Mouse (Mus musculus) olfactory bulb, adult 2 months (tissue): ENCODE measurements around the gene Papss1.

ENCODE experiments used
- CTCF ChIP-seq: fragments of 200-500 bp; IDR thresholded peaks from 2 replicates; pipeline ENCODE4 v1.5.1; 2012; ENCODE audit warnings: low read depth, mild to moderate bottlenecking, low read length, moderate library complexity; ENCODE audit not compliant: insufficient read depth
- POLR2A ChIP-seq: fragments of 200-500 bp; IDR thresholded peaks from 2 replicates; pipeline ENCODE4 v1.6.1; 2012; ENCODE audit warnings: mild to moderate bottlenecking, low read depth, low read length, moderate library complexity; ENCODE audit not compliant: insufficient read depth

DNA sequence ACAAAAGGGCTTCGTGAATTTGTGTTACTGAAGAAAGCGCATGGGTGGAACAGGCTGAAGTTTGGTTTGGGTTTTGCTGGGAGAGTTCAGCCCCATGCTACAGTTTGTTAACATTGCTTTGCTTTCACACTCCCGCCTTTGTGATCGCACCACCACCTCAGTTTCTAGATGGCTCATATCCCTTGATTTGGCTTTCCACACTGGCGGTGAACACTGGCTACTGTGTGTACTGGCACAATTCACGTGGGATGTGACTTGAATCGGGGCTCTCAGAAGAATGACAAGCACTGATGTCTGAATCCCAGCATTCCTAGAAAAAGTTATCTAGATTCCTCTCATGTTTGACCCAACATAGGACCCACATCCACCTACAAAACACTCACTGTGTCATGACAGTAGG lies 126.0 kb downstream of the Papss1 start:
- TF ChIP-seq POLR2A: no peak
- no peak for TF ChIP-seq CTCF
